Mouse (Mus musculus) cerebellum, adult 2 months (tissue): Measurements from ENCODE around the gene Sema5a.

Experiments
- CTCF ChIP-seq: fragments of 200-500 bp; IDR thresholded peaks from 2 replicates; pipeline ENCODE4 v1.5.1; 2011; ENCODE audit warnings: low read depth, mild to moderate bottlenecking, control low read depth, low read length, moderate library complexity, borderline replicate concordance; ENCODE audit not compliant: insufficient read depth
- POLR2A ChIP-seq: fragments of 200-500 bp; IDR thresholded peaks from 2 replicates; pipeline ENCODE4 v1.6.1; 2011; ENCODE audit warnings: low read length, control low read depth, borderline replicate concordance; ENCODE audit not compliant: insufficient read depth

DNA sequence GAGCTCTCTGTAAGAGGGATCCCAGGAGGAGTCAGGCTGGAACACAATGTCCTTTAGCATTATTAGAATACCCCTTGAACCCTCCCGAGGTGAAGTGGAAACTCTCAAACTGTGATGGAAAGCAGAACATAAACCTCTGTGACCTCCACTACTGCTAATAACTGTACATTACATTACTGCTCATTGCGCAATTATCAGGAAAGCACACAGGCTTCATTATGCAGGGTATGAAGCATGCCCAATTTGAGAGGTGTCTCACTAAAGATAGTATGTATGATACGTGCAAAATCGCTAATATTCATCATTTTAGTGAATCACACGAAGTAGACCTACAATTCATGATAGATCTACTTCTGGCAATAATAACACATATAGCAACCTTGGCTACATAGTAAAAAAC, 371.2 kb downstream of the Sema5a start:
- TF ChIP-seq CTCF (no peak), POLR2A (no peak)
